Mouse (Mus musculus) left cerebral cortex, postnatal 10 days (tissue): ENCODE results near the gene Slc37a4. TPM values are rescaled to one million over a fixed set of nuclear protein-coding genes. Genes with fewer than 3 reads are reported as not detected.
"Not testable (repeated sequence)": the region's sequence is repeated elsewhere in the genome, so short reads cannot be mapped to it uniquely, and the experiment has no call there.

Source experiments
- DNase-seq, 2 experiments: peaks; one replicate each; pipeline ENCODE4 v3.0.0; 2021 to 2022; ENCODE audit warnings: low spot score in 2 of 2, mixed read lengths in 1 of 2; ENCODE audit errors: extremely low spot score in 1 of 2
- intact Hi-C: fragments of 180-260 bp; cut with DNase I; formaldehyde crosslinking; loops from one replicate; pipeline ENCODE4 v1.15.1; 2025
- total RNA-seq, 2 experiments: library from RNA; stranded (reverse); gene quantifications; 2 replicates each; pipeline ENCODE4 v1.2.3; 2021

Gene Slc37a4
- 10 to 100 TPM; 36.9 to 40.1 TPM for total RNA-seq

DNA sequence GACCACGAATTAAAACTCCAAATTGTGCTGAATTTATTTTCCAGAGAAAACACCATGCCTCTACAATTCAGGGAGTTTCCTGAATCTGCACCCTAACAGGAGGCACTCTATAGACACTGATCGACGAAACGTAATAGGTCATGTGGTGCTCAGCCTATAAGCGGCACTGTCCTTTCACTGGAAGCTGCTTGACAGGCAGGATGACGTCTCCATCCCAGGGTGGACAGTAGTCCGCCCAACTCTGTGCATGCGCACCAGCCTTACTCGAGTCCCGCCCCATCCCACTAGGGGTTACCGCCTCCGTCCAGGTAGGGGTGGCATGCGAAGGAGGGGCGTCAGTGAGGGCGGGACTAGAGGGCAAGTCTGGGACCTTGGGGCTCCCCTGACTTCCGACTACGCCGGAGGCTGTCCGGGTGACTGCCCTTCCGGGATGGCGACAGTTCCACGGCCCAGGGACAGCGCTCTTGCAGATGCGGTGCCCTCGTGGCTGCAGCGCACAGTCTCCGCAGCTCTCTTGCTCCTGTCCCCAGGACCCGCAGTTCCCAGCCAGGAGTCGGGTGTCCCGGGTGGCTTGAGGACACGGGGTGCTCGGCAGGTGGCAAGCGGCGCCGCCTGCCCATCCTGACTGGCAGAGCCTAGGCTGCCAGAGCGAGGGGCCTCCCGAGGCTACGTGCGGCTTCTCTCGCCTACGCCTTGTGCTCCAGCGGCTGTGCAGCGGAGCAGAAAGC lies at the start of gene Slc37a4:
Gene Slc37a4, plus strand, starts transcription at position 169 of the 728 bp plus-strand sequence.
- DNase-seq: peak; percentile 93 to 96
- intact Hi-C loops: no loop called here

DNA sequence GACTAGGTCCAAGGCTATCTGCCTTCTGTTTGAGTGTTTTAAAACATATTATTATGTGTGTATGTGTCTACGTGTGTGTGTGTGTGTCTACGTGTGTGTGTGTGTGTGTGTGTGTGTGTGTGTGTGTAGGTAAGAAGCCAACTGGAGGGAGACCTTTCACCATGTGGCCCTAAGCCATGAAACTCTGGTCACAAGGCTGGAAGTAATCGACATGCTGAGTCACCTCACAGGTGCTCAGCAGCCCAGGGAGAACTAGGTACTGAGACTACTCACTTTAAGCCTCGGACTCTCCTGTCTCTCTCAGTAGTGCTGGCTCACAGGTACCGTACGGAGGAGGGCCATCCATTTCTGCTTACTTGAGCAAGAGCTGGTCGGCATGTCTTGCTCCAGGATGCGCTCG lies 49.5 kb upstream of the Slc37a4 start:
- no peak for DNase-seq
- intact Hi-C loops: no loop called here

DNA sequence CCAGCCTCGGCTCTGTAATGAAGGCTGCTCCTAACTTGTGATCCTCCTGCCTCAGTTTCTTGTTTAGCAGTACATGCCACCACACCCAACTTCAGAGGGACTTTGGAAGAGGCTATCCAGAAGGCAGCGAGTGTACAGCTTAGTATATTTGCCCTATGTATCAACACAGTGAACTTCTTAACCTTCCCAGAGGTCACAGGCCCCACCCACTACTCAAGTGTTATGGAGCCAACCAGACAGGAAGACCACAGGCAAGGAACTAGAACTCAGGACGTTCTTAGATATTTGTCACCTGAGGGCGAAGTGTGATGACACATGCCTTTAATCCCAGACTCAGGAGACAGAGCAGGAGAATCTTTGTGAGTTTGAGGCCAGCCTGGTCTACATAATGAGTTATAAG lies 49.0 kb upstream of the Slc37a4 start:
- intact Hi-C loops: no loop called here
- DNase-seq: no peak

DNA sequence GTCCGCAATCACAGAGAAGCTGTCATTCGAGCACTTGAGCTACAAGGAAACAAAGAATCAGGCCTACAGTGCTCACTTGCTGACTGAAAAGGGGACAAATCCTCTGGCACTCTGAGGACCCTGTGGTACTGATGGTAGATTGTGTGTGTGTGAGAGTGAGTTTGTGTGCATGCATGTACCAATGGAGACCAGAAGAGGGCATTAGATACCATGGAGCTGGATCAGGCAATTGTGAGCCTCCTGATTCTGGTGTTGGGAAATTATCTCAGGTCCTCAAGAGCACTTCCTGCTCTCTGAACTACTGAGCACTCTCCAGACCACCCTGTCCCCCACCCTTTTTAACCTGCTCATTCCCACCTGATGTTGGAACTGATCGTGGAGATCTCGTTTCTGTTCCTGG lies 48.1 kb upstream of the Slc37a4 start:
- intact Hi-C loops: no loop called here
- DNase-seq: no peak

DNA sequence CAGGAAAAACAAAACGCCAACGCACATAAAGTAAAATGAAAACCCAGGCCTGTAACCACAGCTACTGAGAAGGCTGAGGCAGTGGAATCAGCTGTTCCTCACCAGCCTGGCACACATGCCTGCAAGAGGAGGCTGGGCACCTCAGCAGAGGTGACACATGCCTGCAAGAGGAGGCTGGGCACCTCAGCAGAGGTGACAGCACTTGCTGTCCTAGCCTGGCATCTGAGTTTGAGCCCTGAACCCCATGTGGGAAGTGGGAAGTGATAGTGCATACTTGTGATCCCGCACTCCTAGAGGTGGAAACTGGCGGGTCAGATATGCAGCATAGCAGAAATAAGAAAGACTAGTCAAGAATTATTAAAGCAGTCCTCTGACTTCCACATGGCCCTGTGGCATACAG lies 45.3 kb upstream of the Slc37a4 start:
- no peak for DNase-seq
- intact Hi-C loops: loop anchor here (1.0 to 5.0 kb wide), 2 partner anchors 36 to 217 kb away; partner anchors contain the start of gene Mcam

DNA sequence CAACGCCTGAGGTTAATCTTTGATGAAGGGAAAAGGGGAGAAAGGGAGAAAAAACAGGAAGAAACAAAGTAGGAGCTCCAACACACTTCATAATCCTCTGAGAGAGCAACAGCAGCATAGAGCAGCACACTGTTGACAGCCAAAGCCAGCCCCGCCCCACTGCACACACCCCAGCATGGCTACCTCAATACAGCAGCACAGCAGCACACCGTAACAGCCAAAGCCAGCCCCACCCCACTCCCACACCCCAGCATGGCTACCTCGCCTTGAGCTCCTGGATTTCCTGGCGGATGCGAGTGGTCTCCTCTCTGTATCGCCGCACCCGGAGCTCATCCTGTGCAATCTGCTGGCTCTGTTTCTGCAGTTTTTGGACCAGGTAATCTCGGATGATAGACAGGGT lies 44.3 kb upstream of the Slc37a4 start:
- intact Hi-C loops: loop anchor here (5.0 kb wide), 1 partner anchor 35 kb away; no protein-coding TSS in a partner anchor

DNA sequence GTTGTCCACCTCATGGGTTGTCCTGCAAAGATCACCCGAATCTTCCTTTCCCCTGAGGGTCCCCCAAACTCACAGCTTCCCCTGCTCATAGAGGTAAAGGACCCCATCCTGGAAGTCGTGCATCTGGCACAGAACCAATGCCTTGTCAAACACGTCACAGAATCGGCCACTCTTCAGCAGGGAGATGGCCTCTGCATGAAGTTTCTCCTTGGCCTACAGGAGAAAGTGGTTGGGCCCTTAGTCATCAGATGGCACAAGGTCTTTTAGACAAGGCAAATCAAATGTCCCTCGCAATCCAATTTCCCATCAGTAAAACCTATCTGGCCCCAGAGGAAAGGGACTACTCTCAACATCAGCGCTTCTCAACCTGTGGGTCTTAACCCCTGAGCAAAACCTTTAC lies 43.5 kb upstream of the Slc37a4 start:
- no peak for DNase-seq
- intact Hi-C loops: loop anchor here (5.0 kb wide), 1 partner anchor 34 kb away; no protein-coding TSS in a partner anchor

More for the DNA sequence above, 44.3 kb upstream of the Slc37a4 start:
- no peak for DNase-seq

DNA sequence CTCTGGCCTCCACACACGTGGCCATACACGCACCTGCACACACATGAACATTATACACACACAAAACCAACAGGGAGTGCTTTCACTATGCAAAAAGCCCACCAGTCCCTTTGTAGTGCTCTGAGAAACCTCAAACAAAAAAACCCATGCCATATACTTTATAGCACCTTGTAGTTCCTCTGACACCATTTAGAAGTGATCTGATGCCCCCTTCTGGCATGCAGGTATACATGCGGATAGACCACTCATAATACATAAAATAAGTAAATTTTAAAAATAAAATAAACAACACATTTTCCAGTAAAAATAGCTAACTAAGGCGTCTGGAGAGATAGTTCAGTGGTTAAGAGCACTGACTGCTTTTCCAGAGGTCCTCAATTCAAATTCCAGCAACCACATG lies 39.4 kb upstream of the Slc37a4 start:
- no peak for DNase-seq
- intact Hi-C loops: no loop called here

DNA sequence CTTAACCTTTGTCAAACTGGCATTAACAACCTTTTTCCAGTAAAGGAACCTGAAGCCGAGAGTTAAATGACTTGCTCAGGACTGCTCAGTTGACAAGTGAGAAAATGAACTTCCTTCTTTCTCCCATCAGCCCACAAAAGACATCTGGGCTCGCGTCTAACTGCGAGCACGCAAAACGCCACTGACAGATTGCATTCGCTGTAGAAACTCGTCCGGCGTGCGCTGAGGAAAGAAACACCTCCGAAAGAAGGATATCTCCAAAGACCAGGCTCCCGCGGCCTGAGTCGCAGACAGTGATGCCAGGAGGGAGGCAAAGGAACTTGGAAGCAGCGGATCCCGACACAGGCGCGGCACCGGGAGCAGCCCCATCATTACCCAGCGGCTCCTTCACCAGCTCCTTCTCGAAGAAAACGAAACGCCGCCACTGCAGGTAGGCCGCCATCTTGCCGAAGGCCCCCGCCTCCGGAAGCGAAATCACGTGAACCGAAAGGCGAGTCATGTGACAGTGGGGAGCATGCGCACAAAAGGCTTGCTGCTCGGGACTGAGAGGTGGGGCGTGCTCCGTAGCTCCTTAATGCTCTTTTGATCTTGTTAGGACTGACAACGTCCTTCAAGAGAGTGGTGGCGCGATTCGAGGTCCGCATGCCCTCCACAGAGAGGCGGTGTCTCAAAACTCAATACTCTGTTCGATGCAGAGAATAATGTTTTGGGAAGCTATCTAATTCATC lies 35.3 kb upstream of the Slc37a4 start, which contains the start of gene Vps11:
Gene Vps11, minus strand, starts transcription at position 481 of the 728 bp plus-strand sequence.
- intact Hi-C loops: no loop called here
- peak; percentile 94 to 97 for DNase-seq

DNA sequence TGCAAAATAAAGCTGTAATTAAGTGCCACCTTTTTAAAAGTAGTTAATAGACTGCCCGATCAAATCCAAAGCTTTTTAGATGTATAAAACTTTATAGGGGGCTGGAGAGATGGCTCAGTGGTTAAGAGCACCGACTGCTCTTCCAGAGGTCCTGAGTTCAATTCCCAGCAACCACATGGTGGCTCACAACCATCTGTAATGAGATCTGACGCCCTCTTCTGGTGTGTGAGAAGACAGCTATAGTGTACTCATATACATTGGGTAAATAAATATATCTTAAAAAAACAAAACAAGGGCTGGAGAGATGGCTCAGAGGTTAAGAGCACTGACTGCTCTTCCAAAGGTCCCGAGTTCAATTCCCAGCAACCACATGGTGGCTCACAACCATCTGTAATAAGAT lies 34.7 kb upstream of the Slc37a4 start:
- DNase-seq, intact Hi-C loops: not testable (repeated sequence)

DNA sequence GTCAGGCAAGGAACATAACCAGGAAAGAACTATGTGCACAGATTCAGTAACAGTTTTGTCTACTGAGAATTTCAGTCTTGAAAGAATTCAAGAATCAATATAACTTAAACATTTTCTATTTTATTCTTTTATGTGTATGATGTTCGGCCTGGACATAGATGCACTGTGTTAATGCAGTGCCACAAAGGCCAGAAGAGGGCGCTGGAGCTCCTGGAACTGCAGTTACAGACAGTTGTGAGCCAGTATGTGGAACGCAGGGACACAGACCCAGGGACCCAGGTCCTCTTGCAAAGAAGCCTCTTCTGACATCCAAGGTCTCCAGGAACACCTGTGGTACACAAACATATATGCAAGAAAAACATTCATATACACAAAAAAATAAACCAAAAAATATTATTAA lies 32.2 kb upstream of the Slc37a4 start:
- intact Hi-C loops: no loop called here
- no peak for DNase-seq

DNA sequence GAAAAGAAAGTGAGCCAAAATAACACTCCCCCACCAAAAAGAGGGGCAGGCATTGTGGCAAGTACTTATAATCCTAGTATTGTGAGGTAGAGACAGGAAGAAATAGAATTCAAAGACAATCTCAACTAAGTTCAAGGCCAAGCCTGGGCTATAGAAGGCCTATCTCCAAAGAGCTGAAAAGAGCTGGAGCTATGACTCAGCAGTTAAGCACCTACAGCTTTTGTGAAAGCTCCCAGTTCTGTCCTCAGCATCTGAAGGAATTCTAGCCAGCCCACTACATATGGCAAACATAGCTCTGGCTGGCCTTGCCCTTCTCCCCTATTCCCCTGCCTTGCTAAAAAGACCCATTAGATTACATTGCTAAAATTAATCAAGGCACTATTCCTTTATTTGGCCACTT lies 23.3 kb upstream of the Slc37a4 start:
- no peak for DNase-seq
- intact Hi-C loops: no loop called here

DNA sequence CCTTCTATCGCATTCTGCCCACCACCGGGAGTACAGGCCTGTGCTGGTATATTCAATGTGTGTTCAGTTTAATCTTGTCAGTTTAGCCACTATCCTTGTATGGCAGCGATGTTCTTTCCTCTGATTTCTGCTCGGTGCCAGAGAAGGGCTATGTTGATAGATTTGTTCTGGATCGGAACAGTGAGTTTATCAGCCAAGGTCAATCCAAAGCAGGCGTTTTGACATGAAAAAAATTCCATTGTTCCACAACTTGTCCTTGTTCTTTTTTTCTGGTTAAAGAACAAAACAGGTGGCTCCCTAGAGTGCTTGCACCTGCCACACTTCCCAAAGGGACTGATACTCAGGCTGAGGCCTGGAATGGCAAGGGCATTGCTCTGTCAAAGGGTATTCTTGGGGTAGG lies 20.5 kb upstream of the Slc37a4 start:
- intact Hi-C loops: no loop called here
- DNase-seq: no peak

DNA sequence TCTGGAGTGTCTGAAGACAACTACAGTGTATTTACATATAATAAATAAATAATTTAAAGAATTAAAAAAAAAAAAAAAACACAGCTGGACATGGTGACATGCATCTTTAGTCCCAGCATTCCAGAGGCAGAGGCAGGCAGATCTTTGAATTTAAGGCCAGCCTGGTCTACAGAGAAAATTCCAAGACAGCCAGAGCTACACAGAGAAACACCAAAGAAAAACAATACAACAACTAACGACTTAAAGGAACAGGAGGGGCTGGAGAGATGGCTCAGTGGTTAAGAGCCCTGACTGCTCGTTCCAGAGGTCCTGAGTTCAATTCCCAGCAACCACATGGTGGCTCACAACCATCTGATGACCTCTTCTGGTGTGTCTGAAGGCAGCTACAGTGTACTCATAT lies 19.3 kb upstream of the Slc37a4 start:
- DNase-seq, intact Hi-C loops: not testable (repeated sequence)

DNA sequence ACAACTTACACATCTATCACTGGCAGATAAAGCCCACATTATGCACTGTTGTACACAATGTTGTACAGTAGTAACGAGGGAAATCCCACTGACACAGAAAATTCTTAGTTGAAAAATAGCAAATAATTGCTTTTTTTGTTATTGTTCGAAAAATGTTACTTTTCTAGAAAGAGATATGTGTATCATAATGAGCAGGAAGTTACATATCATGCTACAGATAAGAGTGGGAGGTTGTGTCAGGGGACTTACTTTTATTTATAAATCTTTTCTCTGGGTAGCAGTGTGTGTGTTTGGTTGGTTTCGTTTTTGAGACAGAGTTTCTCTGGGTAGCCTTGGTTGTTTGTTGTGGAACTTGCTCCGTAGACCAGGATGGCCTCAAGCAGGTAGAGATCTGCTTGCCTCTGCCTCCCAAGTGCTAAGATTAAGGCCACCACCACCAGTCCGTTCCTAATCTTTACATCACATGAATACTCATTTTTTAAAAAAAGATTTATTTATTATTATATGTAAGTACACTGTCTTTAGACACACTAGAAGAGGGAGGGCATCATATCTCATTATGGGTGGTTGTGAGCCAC lies 18.4 kb upstream of the Slc37a4 start:
- DNase-seq: no peak
- intact Hi-C loops: no loop called here

DNA sequence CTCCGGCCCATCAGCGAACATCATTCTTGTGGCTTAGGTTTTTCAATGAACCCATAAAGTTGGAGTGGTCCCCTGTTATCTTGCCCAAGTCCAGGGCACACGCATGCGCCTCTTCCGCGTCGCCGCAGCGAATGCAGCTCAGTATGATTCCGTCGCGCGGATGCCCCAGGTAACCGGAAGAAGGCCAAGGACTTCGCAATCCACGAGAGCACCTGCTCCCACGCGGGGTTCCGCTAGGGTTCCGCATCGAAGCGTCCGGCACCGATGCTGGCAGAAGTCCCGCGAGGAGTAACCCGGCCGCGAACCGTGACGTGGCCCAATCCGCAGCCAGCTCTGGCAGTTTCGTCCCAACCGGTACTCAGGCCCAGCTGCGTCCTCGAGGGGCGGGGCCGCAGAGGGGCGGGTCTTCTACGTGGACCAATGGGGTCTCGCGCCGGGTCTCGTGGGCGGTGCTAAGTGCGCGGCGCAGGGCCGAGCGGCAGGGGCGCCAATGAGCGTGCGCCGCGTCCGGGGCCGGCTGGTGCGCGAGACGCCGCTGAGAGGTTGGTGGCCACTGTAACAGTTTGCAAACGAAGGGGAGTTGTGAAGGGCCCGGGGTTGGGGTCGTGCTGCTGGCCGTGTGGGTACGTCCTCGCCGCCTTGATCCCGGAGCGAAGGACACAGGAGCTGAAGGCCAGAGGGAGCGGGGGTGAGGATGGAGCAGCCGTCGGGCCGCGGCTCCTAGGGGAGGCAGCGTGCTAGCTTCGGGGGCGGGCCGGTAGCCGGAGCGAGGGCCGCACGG lies 17.4 kb upstream of the Slc37a4 start, which contains the start of gene Hyou1:
Gene Hyou1, plus strand, starts transcription at position 437 of the 781 bp plus-strand sequence.
- intact Hi-C loops: no loop called here
- peak; percentile 99 for DNase-seq

DNA sequence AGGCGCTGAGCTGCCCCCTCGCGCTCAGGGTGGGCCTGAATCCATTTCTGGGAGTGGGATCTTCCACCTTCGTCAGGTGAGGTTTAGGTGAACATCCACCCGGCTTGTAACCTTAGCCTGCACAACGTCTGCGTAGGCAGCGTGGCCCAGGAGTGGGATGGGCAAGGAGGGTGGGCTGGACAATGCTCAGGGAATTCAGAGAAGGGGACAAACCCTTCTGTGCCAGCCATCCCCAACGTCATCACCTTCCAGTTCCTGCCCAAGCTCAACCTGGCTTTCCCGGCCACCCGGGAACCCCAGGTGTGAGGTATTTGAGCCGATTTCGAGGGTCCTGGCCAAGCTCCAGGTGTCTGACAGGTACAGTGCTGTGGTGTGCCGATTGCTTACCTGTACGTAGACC lies 16.8 kb upstream of the Slc37a4 start:
- intact Hi-C loops: no loop called here
- DNase-seq: peak in 1 of 2 experiments; percentile 43

DNA sequence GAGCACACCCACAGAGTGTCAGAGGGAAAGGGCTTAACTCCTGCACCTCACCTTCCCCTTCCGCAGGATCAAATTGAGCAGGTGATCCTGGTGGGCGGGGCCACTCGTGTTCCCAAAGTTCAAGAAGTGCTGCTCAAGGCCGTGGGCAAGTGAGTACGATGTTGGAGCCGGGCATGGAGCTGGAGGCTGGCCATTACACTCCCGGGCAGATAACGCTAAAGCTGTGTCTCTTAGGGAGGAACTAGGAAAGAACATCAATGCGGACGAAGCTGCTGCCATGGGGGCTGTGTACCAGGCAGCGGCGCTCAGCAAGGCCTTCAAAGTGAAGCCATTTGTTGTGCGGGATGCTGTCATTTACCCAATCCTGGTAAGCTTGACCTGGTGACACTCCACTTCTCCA lies 12.1 kb upstream of the Slc37a4 start:
- intact Hi-C loops: no loop called here
- DNase-seq: no peak

DNA sequence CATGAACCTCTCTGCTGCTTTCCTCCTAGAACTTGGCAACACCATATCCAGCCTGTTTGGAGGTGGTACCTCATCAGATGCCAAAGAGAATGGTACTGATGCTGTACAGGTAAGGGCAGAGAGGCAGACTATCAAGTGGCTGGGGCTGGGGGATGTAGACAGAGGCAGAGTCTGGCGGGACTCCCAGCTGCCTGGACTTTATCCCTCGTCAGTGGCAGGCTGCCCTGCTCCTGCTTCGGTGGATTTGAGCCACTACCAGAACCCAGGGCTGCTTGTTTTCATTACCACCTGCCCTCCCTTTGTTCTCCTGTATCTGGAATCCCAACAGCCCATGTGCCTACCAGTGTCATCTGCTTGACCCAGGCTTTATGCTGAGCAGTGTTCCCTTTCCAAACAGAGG lies 9.4 kb upstream of the Slc37a4 start:
- intact Hi-C loops: loop anchor here (5.0 kb wide), 1 partner anchor 35 kb away; no protein-coding TSS in a partner anchor
- no peak for DNase-seq
